Mouse (Mus musculus) adrenal gland (tissue): ENCODE measurements at regions not wholly inside any gene's neighbourhood (a gene's known extent, or its start where the extent isn't known, plus 50 kb on each side); places are given as distances from the start of the nearest gene placed in this dataset.

Source experiments
- intact Hi-C: fragments of 180-260 bp; cut with DNase I; formaldehyde crosslinking; loops from one replicate; pipeline ENCODE4 v1.15.1; 2025

DNA sequence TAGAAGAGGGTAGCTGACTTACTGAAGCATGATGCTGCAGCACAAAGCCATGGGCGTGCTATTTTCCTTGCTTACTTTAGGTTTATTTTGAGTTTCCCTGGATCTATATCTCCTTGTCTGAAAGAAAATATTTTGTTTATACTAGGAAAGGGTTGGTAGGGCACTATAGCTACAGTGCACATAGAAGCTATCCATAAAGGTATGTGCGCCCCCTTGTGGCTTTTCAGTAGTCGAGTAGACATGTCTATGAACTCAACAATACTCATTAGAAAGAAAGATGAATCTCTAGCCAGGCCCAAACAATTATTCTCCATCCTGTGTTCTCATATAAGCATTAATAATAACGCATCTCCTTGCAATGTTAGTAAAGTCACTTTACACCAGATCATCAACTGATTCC, 114.3 kb downstream of the Rab38 start:
- intact Hi-C loops, result loop anchor here (10.0 kb wide), 1 partner anchor 1430 kb away; no protein-coding TSS in a partner anchor

DNA sequence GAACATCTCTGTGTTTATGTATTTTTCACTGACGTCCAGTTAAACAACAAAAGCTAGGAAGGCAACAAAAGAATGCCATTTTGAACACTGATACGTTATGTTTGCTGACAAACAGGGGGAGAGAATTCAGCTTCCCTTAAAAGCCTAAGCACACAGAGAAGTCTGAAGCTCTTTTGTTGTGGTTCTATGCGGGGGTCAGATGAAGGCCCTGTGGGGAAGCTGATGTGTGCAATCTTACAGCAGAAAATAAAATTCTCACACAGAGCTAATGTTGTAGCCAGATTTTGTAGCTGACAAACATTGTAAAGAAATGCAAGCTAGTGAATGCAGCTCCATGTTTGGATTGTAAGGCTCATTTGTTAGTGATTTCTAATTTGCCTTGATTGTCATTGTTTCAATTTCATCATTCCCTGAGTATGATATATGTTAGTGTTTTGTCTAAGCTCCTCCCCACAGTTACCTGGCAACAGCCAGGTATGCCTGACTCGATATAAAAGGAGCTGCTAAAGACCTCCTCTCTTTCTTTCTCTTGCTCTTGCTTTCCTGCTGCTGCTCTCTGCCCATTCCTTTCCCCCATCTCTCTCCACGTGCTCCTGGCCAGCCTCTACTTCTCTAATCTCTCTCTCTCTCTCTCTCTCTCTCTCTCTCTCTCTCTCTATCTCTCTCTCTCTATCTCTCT, 115.0 kb downstream of the Rab38 start:
- intact Hi-C loops, result loop anchor here (10.0 kb wide), 1 partner anchor 1430 kb away; no protein-coding TSS in a partner anchor

DNA sequence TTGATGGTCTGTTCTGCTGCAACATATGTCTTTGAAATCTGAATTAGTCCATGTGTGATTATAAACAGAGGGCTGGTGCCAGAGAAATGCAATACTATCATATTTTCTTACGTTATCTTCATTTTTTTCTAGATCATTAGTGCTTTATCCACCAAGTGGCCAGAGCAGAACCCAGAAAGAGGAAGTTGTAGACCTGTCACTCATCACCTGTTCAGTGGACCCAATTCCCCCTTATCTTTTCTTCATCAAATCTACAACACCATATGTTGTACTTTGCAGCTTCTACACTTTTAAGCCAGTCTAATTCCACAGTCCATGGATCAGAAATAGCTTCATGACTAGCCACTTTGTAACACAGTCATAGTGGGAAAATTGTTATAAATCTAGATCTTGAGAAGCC, 145.0 kb downstream of the Rab38 start:
- intact Hi-C loops, result no loop called here

DNA sequence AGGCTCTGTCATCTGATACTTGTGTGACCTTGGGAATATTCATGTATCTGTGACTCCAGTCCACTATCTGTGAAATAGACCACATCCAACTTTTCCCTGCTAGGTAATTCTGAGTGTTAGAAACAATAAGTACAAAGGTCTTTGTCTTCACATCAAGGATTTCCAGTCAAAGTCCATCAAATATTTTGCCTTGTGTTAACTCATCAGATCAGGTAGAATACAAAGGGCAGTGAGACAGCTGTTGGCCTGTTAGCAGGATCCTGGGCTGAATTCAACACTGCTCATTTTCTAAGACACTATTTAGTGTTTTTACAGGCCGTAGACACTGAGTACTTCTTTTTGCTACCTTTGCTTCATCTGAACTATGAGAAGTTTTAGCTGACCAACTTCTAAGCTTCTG, 170.7 kb downstream of the Rab38 start:
- intact Hi-C loops, result no loop called here
